Mouse (Mus musculus) ovary, adult 18-20 months (tissue): ENCODE results near the gene Zfp524.
"Not testable (repeated sequence)": the region's sequence is repeated elsewhere in the genome, so short reads cannot be mapped to it uniquely, and the experiment has no call there.

Experiments used
- DNase-seq: peaks from one replicate; pipeline ENCODE4 v3.0.0; 2022; ENCODE audit warnings: low spot score, mixed read lengths

Zfp524 gene

DNA sequence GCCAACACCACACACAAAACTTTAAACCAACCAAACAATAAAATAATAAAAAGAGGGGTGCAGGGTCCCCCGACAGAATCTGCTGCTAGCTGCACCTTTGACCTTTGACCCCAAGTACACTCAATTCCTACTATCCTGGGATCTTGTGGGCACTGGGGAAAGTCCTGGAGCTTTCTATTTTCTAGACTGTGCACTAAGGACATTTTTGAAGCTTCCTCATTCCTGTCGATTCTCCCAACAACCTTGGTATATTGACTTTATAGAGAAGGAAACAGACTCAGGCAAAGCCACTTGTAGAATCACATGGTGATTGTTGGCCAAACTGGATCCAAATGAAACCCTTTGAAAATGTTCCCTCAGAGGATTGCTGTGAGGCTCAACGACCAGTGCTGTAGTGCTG, 1.8 kb downstream of the Zfp524 start:
- no peak for DNase-seq

DNA sequence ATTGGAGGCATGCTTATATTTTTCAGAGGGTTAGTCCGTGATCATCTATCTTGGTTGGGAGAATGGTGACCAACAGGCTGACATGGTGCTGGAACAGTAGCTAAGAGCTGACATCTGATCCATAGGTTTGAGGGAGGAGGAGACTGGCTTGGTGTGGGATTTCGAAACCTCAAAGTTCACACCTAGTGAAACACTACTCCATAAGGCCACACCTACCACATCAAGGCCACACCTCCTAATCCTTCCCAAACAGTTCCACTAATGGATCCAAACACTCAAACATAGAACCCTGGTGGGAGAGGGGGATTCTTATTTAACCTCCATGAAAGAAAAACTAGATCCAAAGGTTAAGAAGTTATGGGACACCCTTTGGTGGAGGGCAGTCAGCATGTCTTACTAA, 2.7 kb downstream of the Zfp524 start:
- DNase-seq: no peak

DNA sequence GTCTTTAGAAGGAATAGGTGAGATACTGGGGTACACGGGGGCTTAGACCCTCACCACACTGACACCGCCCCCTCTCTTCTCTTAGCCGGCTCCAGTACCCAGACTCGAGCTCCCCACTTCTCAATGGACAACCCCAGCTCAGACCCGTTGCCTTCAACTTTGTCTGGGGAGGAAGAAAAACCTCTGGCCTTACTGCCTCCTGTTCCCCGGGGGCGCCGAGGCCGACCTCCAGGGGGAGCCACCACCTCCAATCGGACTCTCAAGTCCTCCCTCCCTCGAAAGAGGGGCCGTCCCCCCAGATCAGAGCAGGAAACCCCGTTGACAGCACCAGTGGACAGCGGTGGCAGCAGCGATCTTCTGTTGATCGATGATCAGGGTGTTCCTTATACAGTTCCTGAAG, 3.1 kb downstream of the Zfp524 start:
- no peak for DNase-seq

DNA sequence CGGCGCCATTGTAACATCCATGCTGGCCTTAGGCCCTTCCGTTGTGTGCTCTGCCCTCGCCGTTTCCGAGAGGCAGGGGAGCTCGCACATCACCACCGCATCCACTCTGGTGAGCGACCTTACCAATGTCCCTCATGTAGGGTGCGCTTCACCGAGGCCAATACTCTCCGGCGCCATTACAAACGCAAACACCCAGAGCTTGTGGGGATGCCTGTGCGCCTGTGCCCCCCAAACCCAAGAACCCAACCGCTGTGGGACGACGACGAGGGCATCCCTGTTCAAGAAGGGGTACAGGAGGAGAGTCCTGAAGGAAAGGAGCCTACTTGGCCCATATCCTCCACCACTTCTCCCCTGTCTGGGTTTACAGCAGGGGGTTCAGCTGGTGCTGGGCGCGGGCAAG, 3.7 kb downstream of the Zfp524 start:
- DNase-seq: no peak

DNA sequence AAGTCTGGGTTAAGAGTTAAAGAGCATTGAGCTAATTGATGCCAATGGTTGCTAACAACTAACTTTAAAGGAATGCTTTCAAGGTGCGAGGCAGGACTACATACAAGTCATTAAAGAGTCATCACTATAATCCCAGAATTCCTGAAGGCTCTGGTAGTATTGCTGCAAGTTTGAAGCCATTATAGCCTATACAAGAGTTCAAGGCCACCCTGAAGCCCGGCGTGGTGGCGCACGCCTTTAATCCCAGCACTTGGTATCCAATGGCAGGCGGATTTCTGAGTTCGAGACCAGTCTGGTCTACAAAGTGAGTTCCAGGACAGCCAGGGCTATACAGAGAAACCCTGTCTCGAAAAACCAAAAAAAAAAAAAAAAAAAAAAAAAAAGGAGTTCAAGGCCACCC, 5.4 kb downstream of the Zfp524 start:
- not testable (repeated sequence) for DNase-seq

DNA sequence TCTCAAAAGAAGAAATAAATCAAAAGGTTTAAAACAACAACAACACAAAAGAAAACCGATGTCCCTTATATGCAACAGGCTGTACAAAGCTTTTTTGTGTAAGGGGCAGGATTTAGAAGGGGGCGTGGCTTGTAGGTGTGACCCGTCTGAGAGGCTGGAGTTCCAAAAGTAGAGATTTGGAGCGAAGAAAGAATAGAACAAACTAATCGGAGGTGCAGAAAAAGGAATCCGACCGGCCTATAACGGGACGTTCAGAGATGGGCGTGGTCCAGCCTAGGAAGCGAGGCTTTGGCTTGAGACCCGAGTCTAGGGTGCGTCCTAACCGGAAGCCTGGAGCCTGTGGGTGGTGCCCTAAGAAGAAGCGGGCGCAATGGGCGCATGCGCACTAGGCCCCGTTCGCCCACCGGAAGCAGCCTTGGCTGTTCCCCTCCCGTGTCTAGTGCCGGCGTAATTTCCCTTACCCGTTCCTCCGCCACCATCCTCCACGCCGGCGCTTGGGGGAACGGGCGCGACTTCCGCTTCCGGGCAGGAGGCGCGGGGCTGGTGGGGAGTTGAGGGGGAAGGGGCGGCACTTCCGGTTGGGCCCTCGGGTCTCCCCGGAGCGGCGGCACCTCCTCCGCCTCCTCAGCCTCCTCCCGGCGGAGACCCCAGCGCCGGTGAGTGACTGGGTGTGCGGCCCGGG, 5.9 kb downstream of the Zfp524 start, which contains the start of the genes Zfp865 and Ccdc106:
TSS of gene Zfp865 (plus strand) at position 377 of the 682 bp plus-strand sequence.
TSS of gene Ccdc106 (plus strand) at position 554 of the 682 bp plus-strand sequence.
- peak; percentile 99 for DNase-seq

DNA sequence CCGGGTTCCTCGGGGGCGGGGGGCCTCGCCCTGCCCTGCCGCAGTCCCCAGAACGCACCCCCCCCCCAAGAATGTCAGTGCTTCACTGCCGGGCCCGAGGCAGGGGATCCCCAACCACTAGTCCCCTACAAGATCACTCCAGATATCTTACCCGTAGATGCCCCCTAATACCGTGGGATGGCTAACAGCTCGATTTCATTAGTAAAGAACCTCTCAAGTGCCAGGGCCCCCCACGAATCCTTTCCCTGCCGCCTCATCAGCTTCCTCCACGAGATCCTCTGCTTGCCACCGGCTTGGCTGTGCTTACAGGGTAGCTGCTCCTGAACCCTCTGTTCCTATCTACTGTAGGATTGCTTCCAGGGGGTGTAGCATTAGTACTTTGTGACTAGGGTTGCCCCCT, 6.5 kb downstream of the Zfp524 start:
- DNase-seq: no peak

DNA sequence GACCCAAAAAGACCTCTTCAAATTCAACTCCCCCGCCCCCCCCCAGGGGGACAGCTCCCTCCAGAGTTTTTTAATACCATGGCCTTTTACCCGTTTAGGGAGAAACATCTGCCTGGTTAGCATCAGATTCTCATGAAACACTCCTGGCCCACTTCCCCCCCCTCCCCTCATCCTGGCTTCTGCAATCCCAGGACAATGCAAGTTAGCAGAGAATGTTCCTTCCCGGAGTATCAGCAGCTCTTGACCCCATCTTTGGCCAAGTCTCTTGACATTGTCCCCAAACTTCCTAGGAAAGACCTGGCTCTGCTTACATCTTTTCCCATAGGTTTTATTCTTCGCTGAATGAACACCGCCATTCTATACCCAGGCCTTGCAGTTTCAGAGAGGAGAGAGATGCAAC, 7.0 kb downstream of the Zfp524 start:
- DNase-seq: no peak

DNA sequence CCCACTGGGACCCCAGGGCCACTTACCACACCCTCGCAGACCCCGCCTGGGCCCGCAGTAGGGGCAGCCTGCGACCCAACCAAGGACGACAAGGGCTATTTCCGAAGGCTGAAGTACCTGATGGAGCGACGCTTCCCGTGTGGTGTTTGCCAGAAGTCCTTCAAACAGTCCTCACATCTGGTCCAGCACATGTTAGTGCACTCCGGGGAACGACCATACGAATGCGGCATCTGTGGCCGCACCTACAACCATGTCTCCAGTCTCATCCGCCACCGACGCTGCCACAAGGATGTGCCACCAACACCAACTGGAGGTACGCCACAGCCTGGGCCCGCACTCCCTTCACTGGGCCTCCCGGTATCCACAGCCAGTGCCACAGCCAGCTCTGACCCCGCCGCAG, 15.3 kb downstream of the Zfp524 start:
- no peak for DNase-seq

DNA sequence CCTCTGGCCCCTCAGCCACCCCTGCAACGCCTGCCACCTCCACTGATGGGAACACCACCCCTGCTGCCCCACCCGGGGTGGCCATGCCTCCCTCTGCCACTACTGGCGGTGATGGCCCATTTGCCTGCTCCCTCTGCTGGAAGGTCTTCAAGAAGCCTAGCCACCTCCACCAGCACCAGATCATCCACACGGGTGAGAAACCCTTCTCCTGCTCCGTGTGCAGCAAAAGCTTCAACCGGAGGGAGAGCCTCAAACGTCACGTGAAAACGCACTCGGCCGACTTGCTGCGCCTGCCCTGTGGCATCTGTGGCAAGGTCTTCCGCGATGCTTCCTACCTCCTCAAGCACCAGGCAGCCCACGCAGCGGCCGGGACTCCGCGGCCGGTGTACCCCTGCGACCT, 15.7 kb downstream of the Zfp524 start:
- DNase-seq: no peak

DNA sequence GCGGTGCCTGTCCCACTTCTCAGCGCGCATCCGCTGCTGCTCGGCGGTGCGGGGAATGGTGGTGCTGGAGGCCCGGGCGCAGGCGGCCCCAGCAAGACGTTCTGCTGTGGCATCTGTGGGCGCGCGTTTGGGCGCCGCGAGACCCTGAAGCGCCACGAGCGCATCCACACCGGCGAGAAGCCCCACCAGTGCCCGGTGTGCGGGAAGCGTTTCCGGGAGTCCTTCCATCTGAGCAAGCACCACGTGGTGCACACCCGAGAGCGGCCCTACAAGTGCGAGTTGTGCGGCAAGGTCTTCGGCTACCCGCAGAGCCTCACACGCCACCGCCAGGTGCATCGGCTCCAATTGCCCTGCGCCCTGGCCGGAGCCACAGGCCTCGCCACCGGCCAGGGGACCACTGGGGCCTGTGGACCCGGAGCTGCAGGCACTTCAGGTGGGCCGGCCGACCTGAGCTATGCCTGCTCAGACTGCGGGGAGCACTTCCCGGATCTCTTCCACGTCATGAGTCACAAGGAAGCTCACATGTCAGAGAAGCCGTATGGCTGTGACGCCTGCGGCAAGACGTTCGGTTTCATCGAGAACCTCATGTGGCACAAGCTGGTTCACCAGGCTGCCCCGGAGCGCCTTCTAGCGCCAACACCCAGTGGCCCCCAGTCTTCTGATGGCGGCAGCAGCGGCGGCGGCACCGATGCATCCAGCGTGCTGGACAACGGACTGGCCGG, 16.5 kb downstream of the Zfp524 start:
- no peak for DNase-seq

DNA sequence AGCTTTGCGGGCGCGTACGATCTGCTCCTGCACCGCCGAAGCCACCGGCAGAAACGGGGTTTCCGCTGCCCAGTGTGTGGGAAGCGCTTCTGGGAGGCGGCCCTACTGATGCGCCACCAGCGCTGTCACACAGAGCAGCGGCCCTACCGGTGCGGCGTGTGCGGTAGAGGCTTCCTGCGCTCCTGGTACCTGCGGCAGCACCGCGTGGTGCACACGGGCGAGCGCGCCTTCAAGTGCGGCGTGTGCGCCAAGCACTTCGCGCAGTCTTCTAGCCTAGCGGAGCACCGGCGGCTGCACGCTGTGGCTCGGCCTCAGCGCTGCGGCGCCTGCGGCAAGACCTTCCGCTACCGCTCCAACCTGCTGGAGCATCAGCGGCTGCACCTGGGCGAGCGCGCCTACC, 17.3 kb downstream of the Zfp524 start:
- no peak for DNase-seq

DNA sequence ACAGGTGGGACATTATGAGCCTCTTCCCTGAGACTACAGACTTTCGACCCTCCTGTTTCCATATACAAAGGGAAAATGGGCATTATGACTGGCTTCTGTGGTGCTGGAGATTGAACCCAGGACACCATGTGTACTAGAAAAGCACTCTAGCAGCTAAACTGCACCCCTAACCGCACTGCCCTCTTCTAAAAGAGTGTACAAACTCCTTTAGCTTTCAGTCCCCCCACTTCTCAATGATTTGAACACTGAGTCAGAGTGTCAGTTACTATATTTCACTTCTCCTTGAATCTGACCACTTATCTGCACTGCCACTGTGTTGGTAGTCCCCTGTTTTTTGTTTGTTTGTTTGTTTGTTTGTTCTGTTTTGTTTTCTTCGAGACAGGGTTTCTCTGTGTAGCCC, 19.6 kb downstream of the Zfp524 start, which contains the start of gene 4632433K11Rik:
TSS of gene 4632433K11Rik (plus strand) at position 301 of the 400 bp plus-strand sequence.
- no peak for DNase-seq

DNA sequence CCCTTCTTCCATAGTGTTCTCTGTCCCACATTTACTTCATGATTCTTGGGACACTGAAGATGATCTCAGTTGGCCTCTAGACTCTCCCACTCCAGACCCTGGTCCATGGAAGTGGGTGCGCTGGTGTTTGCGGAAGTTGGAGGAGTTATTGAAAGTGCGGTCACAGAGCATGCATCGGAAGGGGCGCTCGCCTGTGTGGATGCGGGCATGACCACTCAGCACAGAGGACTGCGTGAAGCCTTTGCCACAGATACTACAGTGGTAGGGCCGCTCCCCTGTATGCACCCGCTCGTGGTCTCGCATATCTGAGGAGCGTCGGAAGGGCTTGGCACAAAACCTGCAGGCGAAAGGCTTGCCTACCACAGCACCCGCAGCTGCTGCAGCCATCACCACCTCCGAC, 21.4 kb downstream of the Zfp524 start:
- no peak for DNase-seq

DNA sequence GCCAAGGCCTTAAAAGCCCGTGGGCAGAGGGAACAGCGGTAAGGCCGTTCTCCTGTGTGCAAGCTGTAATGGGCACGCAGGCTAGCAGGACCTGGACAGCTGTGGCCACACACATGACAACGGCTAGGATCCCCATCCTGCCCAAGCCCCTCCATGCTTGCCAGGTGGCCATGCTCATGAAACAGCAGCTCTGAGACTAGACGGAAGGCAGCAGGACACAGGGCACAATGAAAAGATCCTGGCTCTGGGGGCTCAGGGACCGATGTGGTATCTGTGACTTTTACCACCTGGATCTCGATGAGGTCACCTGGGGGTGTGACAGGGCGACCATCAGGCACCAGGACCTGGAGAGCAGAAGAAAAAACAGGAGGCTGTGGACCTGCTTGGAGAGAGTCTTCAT, 21.9 kb downstream of the Zfp524 start:
- no peak for DNase-seq

DNA sequence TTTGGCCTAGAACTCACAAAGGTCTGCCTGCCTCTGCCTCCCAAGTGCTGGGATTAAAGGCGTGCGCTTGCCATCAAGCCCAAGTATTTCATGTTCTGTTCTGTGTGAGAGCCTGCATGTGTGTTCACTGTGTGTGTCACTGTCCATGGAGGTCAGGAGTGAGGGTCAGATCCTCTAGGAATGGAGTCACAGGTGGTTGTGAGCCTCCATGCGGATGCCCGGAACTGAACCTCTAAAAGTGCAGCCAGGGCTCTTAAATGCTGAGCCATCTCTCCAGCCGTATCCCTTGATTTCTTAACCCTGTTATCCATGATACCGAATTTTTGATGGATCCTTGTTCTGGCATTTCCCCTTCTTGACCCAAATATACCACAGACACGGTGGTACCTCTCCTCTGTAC, 22.8 kb downstream of the Zfp524 start:
- DNase-seq: no peak

DNA sequence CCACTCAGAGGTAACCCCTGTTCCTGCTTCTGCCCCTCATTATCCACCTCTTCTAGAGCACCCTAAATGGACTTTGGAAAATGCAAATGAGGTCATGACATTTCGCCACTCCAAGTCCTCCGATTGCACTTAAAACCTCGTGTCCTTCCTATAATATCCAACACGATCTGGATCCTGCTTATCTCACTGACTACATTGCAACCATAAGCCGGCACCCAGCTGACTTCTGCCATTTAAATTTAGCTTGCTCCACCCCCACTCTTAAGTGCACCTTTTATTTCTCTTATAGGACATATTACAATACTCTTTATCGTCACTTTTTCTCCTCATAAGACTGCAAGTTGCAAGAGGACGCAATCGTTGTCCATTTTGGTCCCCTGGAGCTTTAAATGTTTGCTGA, 23.3 kb downstream of the Zfp524 start:
- DNase-seq: no peak

DNA sequence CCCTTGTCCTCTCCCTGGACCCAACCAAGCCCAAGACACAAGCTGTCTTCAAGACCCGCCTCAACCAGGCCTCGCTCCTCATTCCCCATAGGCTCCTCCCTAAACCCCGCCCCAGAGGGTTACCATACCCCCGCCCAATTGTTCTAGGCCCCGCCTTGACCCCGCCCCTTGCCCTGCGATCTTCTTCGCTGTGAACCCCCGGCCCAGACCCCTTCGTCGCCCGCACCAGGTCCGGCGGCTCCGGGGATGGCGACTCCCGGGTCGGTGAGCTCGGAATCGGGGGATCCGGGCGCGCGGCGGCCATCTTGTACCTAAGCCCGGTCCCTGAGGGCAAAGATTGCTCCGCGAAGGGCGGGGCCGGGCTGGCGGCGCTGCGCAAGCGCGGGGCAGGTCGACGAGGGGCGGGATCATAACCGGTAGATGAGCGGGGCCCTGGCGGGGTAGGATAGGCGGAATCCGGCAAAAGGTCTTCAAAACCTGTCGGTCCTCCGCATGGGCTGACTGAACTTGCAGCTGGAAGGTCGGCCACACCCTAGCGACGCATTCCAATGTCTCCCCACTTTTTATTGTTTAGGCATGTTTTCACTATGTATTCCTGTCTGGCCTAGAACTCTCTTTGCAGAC, 24.0 kb downstream of the Zfp524 start, which contains the start of gene Zfp784:
TSS of gene Zfp784 (minus strand) at position 338 of the 624 bp plus-strand sequence.
- peak; percentile 88 for DNase-seq

DNA sequence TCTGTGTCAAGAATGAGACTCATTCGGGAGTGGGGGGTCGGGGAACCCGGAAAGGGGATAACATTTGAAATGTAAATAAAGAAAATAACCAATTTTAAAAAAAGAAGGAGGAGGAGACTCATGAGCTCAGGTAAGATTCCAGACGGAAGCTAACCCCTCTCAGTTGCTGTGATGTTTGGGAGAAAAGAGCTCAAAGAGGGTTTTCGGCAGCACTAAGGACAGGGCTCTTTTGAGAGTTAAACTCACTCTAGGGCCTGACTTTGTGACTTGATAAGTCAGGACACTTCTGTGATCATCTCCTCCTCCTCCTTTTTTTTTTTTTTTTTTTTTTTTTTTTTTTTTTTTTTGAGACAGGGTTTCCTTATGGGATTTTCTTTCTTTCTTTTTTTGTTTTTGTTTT, 24.7 kb downstream of the Zfp524 start:
- no peak for DNase-seq

DNA sequence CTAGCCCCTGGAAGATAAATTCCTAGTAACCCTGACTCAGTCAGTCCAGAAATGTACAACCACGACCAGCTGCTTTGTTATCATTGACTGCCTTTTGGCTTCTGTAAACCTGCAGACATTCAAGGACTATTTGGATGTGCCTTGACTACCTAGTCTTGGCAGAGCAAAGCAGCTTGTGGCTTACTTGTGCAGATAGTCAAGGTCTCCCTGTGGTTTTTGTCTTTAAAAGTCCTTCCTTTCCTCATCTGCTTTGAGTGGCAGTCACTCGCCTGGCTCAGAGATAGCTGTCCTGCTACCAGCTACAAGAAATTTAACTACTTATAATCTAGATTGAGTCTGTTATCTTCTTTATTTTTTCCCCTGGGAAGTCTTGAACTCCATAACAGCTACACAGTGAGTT, 30.8 kb downstream of the Zfp524 start:
- DNase-seq: no peak

DNA sequence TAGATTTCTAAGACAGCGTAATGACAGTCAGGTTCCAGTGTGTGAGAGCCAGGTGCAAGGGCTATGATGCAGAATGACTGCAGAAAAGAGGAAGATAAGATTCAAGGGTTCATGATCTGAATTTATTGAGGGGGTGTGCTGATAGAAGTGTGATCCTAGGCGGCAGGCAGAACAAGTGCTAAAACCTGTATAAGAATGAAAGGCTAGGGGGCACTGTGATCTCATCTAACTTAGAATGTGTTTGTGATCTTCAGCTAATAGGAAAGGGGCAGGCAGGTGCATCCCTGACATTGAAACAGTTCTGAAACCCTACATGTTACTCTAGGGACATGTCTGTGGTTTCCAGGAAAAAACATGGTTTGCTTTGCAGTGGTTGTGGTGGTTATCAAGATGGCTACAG, 31.9 kb downstream of the Zfp524 start:
- DNase-seq: no peak

DNA sequence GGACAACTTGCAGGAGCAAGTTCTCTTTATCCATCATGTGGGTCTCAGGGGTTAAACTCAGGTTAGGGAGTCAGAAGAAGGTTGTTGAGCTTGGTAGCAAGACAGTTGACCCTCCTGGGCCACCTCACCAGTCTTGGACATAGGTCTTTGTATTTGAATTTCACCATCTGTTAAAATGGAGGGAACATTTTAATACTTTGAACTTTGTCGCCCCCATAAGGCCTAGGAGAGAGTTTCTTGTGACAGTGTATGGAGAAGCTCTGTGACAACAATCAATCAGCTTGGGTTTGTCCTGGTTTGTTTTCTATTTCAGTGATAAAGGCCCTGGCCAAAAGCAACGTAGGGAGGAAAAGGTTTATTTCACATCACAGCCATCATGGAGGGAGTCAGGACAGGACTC, 33.1 kb downstream of the Zfp524 start:
- no peak for DNase-seq
